Mouse (Mus musculus) neural tube, embryonic 15.5 days (tissue): ENCODE results near the gene Suv39h1. TPM values are rescaled to one million over a fixed set of nuclear protein-coding genes. Genes with fewer than 3 reads are reported as not detected.
"Not testable (repeated sequence)": the region's sequence is repeated elsewhere in the genome, so short reads cannot be mapped to it uniquely, and the experiment has no call there.

Experiments
- ATAC-seq: fragments of 200-750 bp; cut with Nextera tagmentation; 2 replicates; pipeline ENCODE4 v1.8.0; 2017; ENCODE audit warnings: mild to moderate bottlenecking, moderate TSS enrichment, moderate library complexity; ENCODE audit not compliant: low FRiP score
- H3K27ac ChIP-seq: fragments of 300-500 bp; sonication (generic); replicated peaks from 2 replicates; pipeline ENCODE4 v1.5.1; 2015; ENCODE audit warnings: mild to moderate bottlenecking, inconsistent platforms
- H3K27me3 ChIP-seq: fragments of 300-500 bp; sonication (generic); replicated peaks from 2 replicates; pipeline ENCODE4 v1.6.1; 2015; ENCODE audit warnings: inconsistent platforms
- H3K36me3 ChIP-seq: fragments of 300-500 bp; sonication (generic); 2 replicates; pipeline ENCODE4 v1.6.1; 2015; ENCODE audit warnings: inconsistent platforms
- H3K4me1 ChIP-seq: fragments of 300-500 bp; sonication (generic); 2 replicates; pipeline ENCODE4 v1.6.1; 2015; ENCODE audit warnings: inconsistent platforms
- H3K4me2 ChIP-seq: fragments of 300-500 bp; sonication (generic); 2 replicates; pipeline ENCODE4 v1.6.1; 2015; ENCODE audit warnings: inconsistent platforms, mild to moderate bottlenecking, moderate library complexity
- H3K4me3 ChIP-seq: fragments of 300-500 bp; sonication (generic); replicated peaks from 2 replicates; pipeline ENCODE4 v1.5.1; 2015; ENCODE audit warnings: mild to moderate bottlenecking, inconsistent platforms
- H3K9ac ChIP-seq: fragments of 300-500 bp; sonication (generic); replicated peaks from 2 replicates; pipeline ENCODE4 v1.6.1; 2015; ENCODE audit warnings: mild to moderate bottlenecking, inconsistent platforms
- H3K9me3 ChIP-seq: fragments of 300-500 bp; sonication (generic); replicated peaks from 2 replicates; pipeline ENCODE4 v1.6.1; 2016; ENCODE audit warnings: inconsistent platforms
- WGBS: fragments of 180-500 bp; shearing (Covaris S2); methylation state at CpG from one replicate; pipeline ENCODE4 v1.1.7; 2015; ENCODE audit warnings: mixed read lengths; 5-methylcytosine and 5-hydroxymethylcytosine counted together
- polyA plus RNA-seq: library from polyadenylated mRNA; unstranded; fragments of >200 nt; fragmentation: Nextera tagmentation; extraction: Ambion mirVana; gene quantifications from 2 replicates; pipeline ENCODE4 v1.2.1, GENCODE M21; 2015

The Suv39h1 gene
- polyA plus RNA-seq, 1 experiment from 2014 or later, result 34.6 TPM

- no peak overlapping the region for H3K4me2 ChIP-seq
- no peaks in the 10 kb centered on the region for H3K36me3 ChIP-seq
- H3K9ac ChIP-seq, result no peak overlapping the region
- 68% methylated on average over 2 of the region's 2 CpGs for WGBS
- H3K4me1 ChIP-seq, result no peaks in the 10 kb centered on the region
- no peak overlapping the region for H3K4me3 ChIP-seq
- H3K27me3 ChIP-seq, result no peaks in the 10 kb centered on the region
- H3K9me3 ChIP-seq, result no peaks in the 10 kb centered on the region
- ATAC-seq, result no peak
- H3K27ac ChIP-seq, result no peak overlapping the region
These were observed 54.3 kb downstream of the Suv39h1 start for GRCm38 (mm10) chrX:8020111-8020778.

- Histone ChIP-seq H3K36me3 (no peaks in the 10 kb centered on the region), H3K4me2 (no peak within 1 kb of the TSS), H3K4me1 (no peaks in the 10 kb centered on the region), H3K4me3 (no peak within 1 kb of the TSS), H3K27me3 (no peaks in the 10 kb centered on the region), H3K9me3 (no peaks in the 10 kb centered on the region), H3K27ac (no peak within 1 kb of the TSS), H3K9ac (no peak within 1 kb of the TSS)
- no peak for ATAC-seq
- whole genome bisulfite sequencing, result 66% methylated on average over 2 of the region's 2 CpGs
These were observed 56.3 kb downstream of the Suv39h1 start, which contains the start of gene Glod5 for GRCm38 (mm10) chrX:8018286-8018685. TSS of gene Glod5 (minus strand) at chrX:8018492.

- Histone ChIP-seq H3K36me3 (no peaks in the 10 kb centered on the region), H3K9me3 (no peaks in the 10 kb centered on the region), H3K9ac (no peak overlapping the region), H3K4me1 (no peaks in the 10 kb centered on the region), H3K4me2 (no peak overlapping the region), H3K27ac (no peak overlapping the region), H3K27me3 (no peaks in the 10 kb centered on the region), H3K4me3 (no peak overlapping the region)
- 10% methylated on average over 5 of the region's 5 CpGs for WGBS
- no peak for ATAC-seq
These were observed 57.4 kb downstream of the Suv39h1 start for GRCm38 (mm10) chrX:8017142-8017541.

- H3K9ac ChIP-seq, H3K27me3 ChIP-seq, ATAC-seq, H3K9me3 ChIP-seq, H3K4me1 ChIP-seq, H3K36me3 ChIP-seq, H3K27ac ChIP-seq, H3K4me2 ChIP-seq, H3K4me3 ChIP-seq: not testable (repeated sequence)
- WGBS, result 36% methylated on average over 7 of the region's 7 CpGs
These were observed 58.9 kb downstream of the Suv39h1 start for GRCm38 (mm10) chrX:8015675-8016074.

GRCm38 (mm10) chrX:8013569-8014314 is 60.8 kb downstream of the Suv39h1 start:
- Histone ChIP-seq H3K27me3 (no peaks in the 10 kb centered on the region), H3K36me3 (no peaks in the 10 kb centered on the region), H3K27ac (no peak overlapping the region), H3K4me2 (no peak overlapping the region), H3K9me3 (no peaks in the 10 kb centered on the region), H3K4me1 (no peaks in the 10 kb centered on the region), H3K4me3 (no peak overlapping the region), H3K9ac (no peak overlapping the region)
- 26% methylated on average over 8 of the region's 8 CpGs for WGBS
- ATAC-seq, result no peak

- H3K9me3 ChIP-seq, result no peaks in the 10 kb centered on the region
- H3K36me3 ChIP-seq, result no peaks in the 10 kb centered on the region
- no peak overlapping the region for H3K4me3 ChIP-seq
- H3K27me3 ChIP-seq, result no peaks in the 10 kb centered on the region
- H3K4me2 ChIP-seq, result no peak overlapping the region
- ATAC-seq, result no peak
- WGBS, result 17% methylated on average over 2 of the region's 2 CpGs
- no peak overlapping the region for H3K9ac ChIP-seq
- H3K27ac ChIP-seq, result no peak overlapping the region
- H3K4me1 ChIP-seq, result no peaks in the 10 kb centered on the region
These were observed 61.4 kb downstream of the Suv39h1 start for GRCm38 (mm10) chrX:8013157-8013556.

Other genes starting within 250 kb of the Suv39h1 start
- gene Otud5, start 233.4 kb downstream of the Suv39h1 start, polyA plus RNA-seq, result 40.0 and 40.4 TPM in 2 replicates
- gene Pim2, start 196.5 kb downstream of the Suv39h1 start, polyA plus RNA-seq, result 21.0 and 26.8 TPM in 2 replicates
- 46.9 and 47.3 TPM in 2 replicates for gene Slc35a2, start 190.7 kb downstream of the Suv39h1 start, polyA plus RNA-seq
- gene Pqbp1, start 175.5 kb downstream of the Suv39h1 start, polyA plus RNA-seq, result 194 and 201 TPM in 2 replicates
- 152 TPM in 2 replicates for gene Timm17b, start 175.4 kb downstream of the Suv39h1 start, polyA plus RNA-seq
- gene Gm10491, start 166.9 kb downstream of the Suv39h1 start, polyA plus RNA-seq, result not detected in 2 replicates
- not detected in 2 replicates for gene Gm10490, start 165.2 kb downstream of the Suv39h1 start, polyA plus RNA-seq
- 292 and 368 TPM in 2 replicates for gene Pcsk1n, start 154.9 kb downstream of the Suv39h1 start, polyA plus RNA-seq
- 0.28 TPM in 1 of 2 replicates, not detected in the other for gene Eras, start 146.2 kb downstream of the Suv39h1 start, polyA plus RNA-seq
- gene Hdac6, start 126.9 kb downstream of the Suv39h1 start, polyA plus RNA-seq, result 57.4 and 61.3 TPM in 2 replicates
- gene Gata1, start 96.7 kb downstream of the Suv39h1 start, polyA plus RNA-seq, result 3.1 TPM in 1 of 2 replicates, not detected in the other
- 0.28 and 0.88 TPM in 2 replicates for gene Glod5, start 56.3 kb downstream of the Suv39h1 start, polyA plus RNA-seq
- 0.14 and 2.0 TPM in 2 replicates for gene Was, start 15.7 kb upstream of the Suv39h1 start, polyA plus RNA-seq
- 56.2 and 64.9 TPM in 2 replicates for gene Wdr13, start 58.1 kb upstream of the Suv39h1 start, polyA plus RNA-seq
- 309 and 341 TPM in 2 replicates for gene Rbm3, start 71.1 kb upstream of the Suv39h1 start, polyA plus RNA-seq
- 22.7 and 23.3 TPM in 2 replicates for gene Tbc1d25, start 101.4 kb upstream of the Suv39h1 start, polyA plus RNA-seq
- gene Ebp, start 118.8 kb upstream of the Suv39h1 start, polyA plus RNA-seq, result 32.1 and 36.2 TPM in 2 replicates
- gene Porcn, start 131.8 kb upstream of the Suv39h1 start, polyA plus RNA-seq, result 41.9 and 48.9 TPM in 2 replicates
- 44.7 and 47.1 TPM in 2 replicates for gene Ftsj1, start 177.6 kb upstream of the Suv39h1 start, polyA plus RNA-seq
- gene Slc38a5, start 196.4 kb upstream of the Suv39h1 start, polyA plus RNA-seq, result 36.8 and 41.2 TPM in 2 replicates